Mouse (Mus musculus): ENCODE measurements around the gene Rtp3. TPM values are rescaled to one million over a fixed set of nuclear protein-coding genes. Genes with fewer than 3 reads are reported as not detected.

Rtp3 gene
- polyA plus RNA-seq, 1 experiment from 2014 or later: not detected

GRCm38 (mm10) chr9:110993281-110993709, 2.9 kb upstream of the Rtp3 start:
- Histone ChIP-seq H3K27me3 (ENCODE audit: control insufficient read depth, insufficient read depth, low read length) (no peaks in the 10 kb centered on the region), H3K9ac (ENCODE audit: low read length) (no peak overlapping the region), H3K4me2 (ENCODE audit: low read length) (no peak overlapping the region), H3K27ac (replicated peaks in 1 of 2; ENCODE audit: control insufficient read depth in 1 of 2, insufficient read depth in 1 of 2, low read depth in 2 of 2, low read length in 2 of 2) (no peak overlapping the region), H3K4me1 (ENCODE audit: control insufficient read depth in 2 of 2, insufficient read depth in 2 of 2, low read length in 2 of 2) (peaks cover 0 to 2% of the 10 kb centered on the region in 2 experiments; a peak in 1 of 4 replicates), H3K36me3 (ENCODE audit: control insufficient read depth, insufficient read depth, low read length) (no peaks in the 10 kb centered on the region), H3K9me3 (ENCODE audit: control insufficient read depth, low read length) (no peaks in the 10 kb centered on the region), H3K4me3 (ENCODE audit: control insufficient read depth in 1 of 2, insufficient read depth in 1 of 2, low read depth in 1 of 2, low read length in 2 of 2) (no peak overlapping the region)
- WGBS: 41% methylated on average over 3 of the region's 3 CpGs
- ATAC-seq (ENCODE audit: insufficient number of reproducible peaks, insufficient read depth, low FRiP score, low read depth): no peak

DNA sequence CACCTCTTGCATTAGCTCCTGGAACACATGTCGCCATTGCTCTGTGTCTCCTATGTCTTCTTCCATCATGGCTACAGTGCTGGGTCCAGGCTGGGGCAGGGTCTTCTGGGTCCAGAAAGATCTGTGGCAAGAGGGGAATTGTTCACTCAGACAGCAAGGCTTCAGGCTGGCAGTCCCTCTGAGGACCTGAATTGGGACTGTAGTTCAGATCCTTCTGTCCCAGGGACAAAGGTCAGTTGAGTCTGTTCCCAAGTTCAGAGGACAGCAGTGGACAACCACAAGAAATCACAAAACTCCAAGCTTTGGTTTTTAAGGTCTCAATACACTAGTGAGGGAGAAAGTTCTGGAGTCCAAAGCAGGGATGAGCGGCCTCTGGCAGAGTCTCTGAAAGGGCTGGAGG, 840 bp downstream of the Rtp3 start:
- no peak for ATAC-seq (ENCODE audit: insufficient number of reproducible peaks, insufficient read depth, low FRiP score, low read depth)
- H3K4me2 ChIP-seq (ENCODE audit: low read length): no peak overlapping the region
- H3K27ac ChIP-seq (replicated peaks in 1 of 2; ENCODE audit: control insufficient read depth in 1 of 2, insufficient read depth in 1 of 2, low read depth in 2 of 2, low read length in 2 of 2): no peak overlapping the region
- no peaks in the 10 kb centered on the region for H3K36me3 ChIP-seq (ENCODE audit: control insufficient read depth, insufficient read depth, low read length)
- no peaks in the 10 kb centered on the region for H3K9me3 ChIP-seq (ENCODE audit: control insufficient read depth, low read length)
- no peaks in the 10 kb centered on the region; a peak in 1 of 4 replicates for H3K4me1 ChIP-seq (ENCODE audit: control insufficient read depth in 2 of 2, insufficient read depth in 2 of 2, low read length in 2 of 2)
- H3K27me3 ChIP-seq (ENCODE audit: control insufficient read depth, insufficient read depth, low read length): no peaks in the 10 kb centered on the region
- 89% methylated on average over 2 of the region's 2 CpGs for WGBS
- H3K9ac ChIP-seq (ENCODE audit: low read length): no peak overlapping the region
- H3K4me3 ChIP-seq (ENCODE audit: control insufficient read depth in 1 of 2, insufficient read depth in 1 of 2, low read depth in 1 of 2, low read length in 2 of 2): no peak overlapping the region

DNA sequence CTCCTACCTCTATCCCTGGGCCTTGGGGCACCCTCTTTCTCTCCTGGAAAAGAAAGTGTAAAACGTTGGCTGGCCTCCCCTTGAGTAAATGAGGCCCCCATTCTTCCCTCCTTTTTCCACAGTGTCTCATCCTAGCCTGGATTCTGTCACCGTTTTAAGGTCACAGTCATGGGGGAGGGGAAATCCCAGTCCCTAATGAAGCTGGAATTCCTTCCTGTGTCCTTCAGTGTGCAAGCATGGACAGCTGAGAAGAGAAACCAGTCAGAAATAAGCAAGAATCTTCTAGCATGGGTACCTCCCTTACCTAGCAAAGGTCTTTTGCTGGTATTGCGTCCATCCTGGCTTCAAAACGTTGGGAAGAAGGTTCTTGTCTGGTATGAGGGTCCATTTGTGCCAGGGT, 1.2 kb downstream of the Rtp3 start:
- H3K27me3 ChIP-seq (ENCODE audit: control insufficient read depth, insufficient read depth, low read length): no peaks in the 10 kb centered on the region
- H3K9me3 ChIP-seq (ENCODE audit: control insufficient read depth, low read length): no peaks in the 10 kb centered on the region
- H3K4me2 ChIP-seq (ENCODE audit: low read length): no peak overlapping the region
- no peak overlapping the region for H3K9ac ChIP-seq (ENCODE audit: low read length)
- 44% methylated on average over 4 of the region's 4 CpGs for WGBS
- no peaks in the 10 kb centered on the region for H3K36me3 ChIP-seq (ENCODE audit: control insufficient read depth, insufficient read depth, low read length)
- H3K4me3 ChIP-seq (ENCODE audit: control insufficient read depth in 1 of 2, insufficient read depth in 1 of 2, low read depth in 1 of 2, low read length in 2 of 2): no peak overlapping the region
- no peak overlapping the region for H3K27ac ChIP-seq (replicated peaks in 1 of 2; ENCODE audit: control insufficient read depth in 1 of 2, insufficient read depth in 1 of 2, low read depth in 2 of 2, low read length in 2 of 2)
- no peak for ATAC-seq (ENCODE audit: insufficient number of reproducible peaks, insufficient read depth, low FRiP score, low read depth)
- H3K4me1 ChIP-seq (ENCODE audit: control insufficient read depth in 2 of 2, insufficient read depth in 2 of 2, low read length in 2 of 2): no peaks in the 10 kb centered on the region; a peak in 1 of 4 replicates

DNA sequence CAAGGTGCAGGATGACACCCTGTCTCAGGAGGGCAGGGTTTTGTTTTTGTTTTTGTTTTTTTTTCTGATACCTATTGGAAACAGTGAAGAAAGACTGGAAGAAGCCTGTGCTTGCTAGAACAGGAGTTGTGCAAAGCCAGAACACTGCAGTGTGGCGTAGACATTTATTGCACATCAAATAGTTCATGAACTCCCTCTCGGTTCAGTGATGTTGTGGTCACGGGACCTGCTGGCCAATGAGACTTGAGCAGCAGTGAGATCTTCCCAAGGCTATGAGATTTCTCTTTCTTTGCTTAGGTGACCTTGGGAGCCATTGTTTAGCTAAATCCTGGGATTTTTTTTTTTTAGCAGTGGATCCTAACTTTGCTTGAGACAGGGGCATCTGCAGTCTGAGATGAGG, 2.3 kb downstream of the Rtp3 start:
- Histone ChIP-seq H3K27ac (replicated peaks in 1 of 2; ENCODE audit: control insufficient read depth in 1 of 2, insufficient read depth in 1 of 2, low read depth in 2 of 2, low read length in 2 of 2) (no peak overlapping the region), H3K4me1 (ENCODE audit: control insufficient read depth in 2 of 2, insufficient read depth in 2 of 2, low read length in 2 of 2) (no peaks in the 10 kb centered on the region; a peak in 1 of 4 replicates), H3K9ac (ENCODE audit: low read length) (no peak overlapping the region), H3K4me2 (ENCODE audit: low read length) (no peak overlapping the region), H3K9me3 (ENCODE audit: control insufficient read depth, low read length) (no peaks in the 10 kb centered on the region), H3K27me3 (ENCODE audit: control insufficient read depth, insufficient read depth, low read length) (no peaks in the 10 kb centered on the region), H3K4me3 (ENCODE audit: control insufficient read depth in 1 of 2, insufficient read depth in 1 of 2, low read depth in 1 of 2, low read length in 2 of 2) (no peak overlapping the region), H3K36me3 (ENCODE audit: control insufficient read depth, insufficient read depth, low read length) (no peaks in the 10 kb centered on the region)
- ATAC-seq (ENCODE audit: insufficient number of reproducible peaks, insufficient read depth, low FRiP score, low read depth): no peak
- WGBS: 79% methylated on average over 3 of the region's 3 CpGs

DNA sequence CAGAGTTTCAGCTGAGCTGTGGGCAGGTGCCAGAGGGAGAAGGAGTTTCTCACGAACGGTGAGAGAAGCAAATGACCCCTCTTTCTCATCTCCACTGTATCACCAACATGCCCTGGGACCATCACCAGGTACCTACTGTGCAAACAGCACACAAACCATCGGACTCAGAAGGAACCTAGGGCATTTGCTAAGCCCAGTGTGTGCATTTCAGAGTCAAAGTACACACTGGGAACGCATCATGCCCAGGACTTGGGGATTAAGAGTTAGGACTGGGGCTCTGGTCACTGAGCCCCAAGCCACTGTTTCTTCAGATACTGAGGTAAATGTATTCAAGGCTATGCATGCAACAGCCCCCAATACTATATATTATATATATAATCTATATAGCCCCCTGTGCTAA, 3.1 kb downstream of the Rtp3 start:
- WGBS: 76% methylated on average over 4 of the region's 4 CpGs
- no peaks in the 10 kb centered on the region; a peak in 1 of 4 replicates for H3K4me1 ChIP-seq (ENCODE audit: control insufficient read depth in 2 of 2, insufficient read depth in 2 of 2, low read length in 2 of 2)
- H3K27me3 ChIP-seq (ENCODE audit: control insufficient read depth, insufficient read depth, low read length): no peaks in the 10 kb centered on the region
- no peak overlapping the region for H3K4me3 ChIP-seq (ENCODE audit: control insufficient read depth in 1 of 2, insufficient read depth in 1 of 2, low read depth in 1 of 2, low read length in 2 of 2)
- H3K9ac ChIP-seq (ENCODE audit: low read length): no peak overlapping the region
- no peaks in the 10 kb centered on the region for H3K9me3 ChIP-seq (ENCODE audit: control insufficient read depth, low read length)
- no peaks in the 10 kb centered on the region for H3K36me3 ChIP-seq (ENCODE audit: control insufficient read depth, insufficient read depth, low read length)
- H3K4me2 ChIP-seq (ENCODE audit: low read length): no peak overlapping the region
- H3K27ac ChIP-seq (replicated peaks in 1 of 2; ENCODE audit: control insufficient read depth in 1 of 2, insufficient read depth in 1 of 2, low read depth in 2 of 2, low read length in 2 of 2): no peak overlapping the region
- no peak for ATAC-seq (ENCODE audit: insufficient number of reproducible peaks, insufficient read depth, low FRiP score, low read depth)

DNA sequence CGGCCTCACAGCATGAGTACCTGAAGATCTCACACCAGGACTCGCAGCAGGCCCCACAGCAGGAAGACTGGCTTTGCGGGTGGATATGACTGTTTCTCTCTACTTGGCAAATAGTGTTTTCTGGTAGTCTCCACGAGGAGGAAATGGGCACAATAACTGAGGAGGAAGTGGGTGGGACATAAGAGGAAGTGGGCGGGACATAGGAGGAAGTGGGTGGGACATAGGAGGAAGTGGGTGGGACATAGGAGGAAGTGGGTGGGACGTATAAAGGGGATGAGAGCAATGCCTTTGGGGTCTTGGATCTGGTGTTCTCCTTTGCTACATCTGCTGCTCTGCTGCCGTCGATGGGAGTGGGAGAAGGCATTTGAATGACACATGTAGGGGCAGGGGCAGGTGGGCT, 4.4 kb downstream of the Rtp3 start:
- Histone ChIP-seq H3K27ac (replicated peaks in 1 of 2; ENCODE audit: control insufficient read depth in 1 of 2, insufficient read depth in 1 of 2, low read depth in 2 of 2, low read length in 2 of 2) (no peak overlapping the region), H3K36me3 (ENCODE audit: control insufficient read depth, insufficient read depth, low read length) (no peaks in the 10 kb centered on the region), H3K4me2 (ENCODE audit: low read length) (no peak overlapping the region), H3K9ac (ENCODE audit: low read length) (no peak overlapping the region), H3K27me3 (ENCODE audit: control insufficient read depth, insufficient read depth, low read length) (no peaks in the 10 kb centered on the region), H3K4me3 (ENCODE audit: control insufficient read depth in 1 of 2, insufficient read depth in 1 of 2, low read depth in 1 of 2, low read length in 2 of 2) (no peak overlapping the region), H3K9me3 (ENCODE audit: control insufficient read depth, low read length) (no peaks in the 10 kb centered on the region), H3K4me1 (ENCODE audit: control insufficient read depth in 2 of 2, insufficient read depth in 2 of 2, low read length in 2 of 2) (no peaks in the 10 kb centered on the region; a peak in 1 of 4 replicates)
- ATAC-seq (ENCODE audit: insufficient number of reproducible peaks, insufficient read depth, low FRiP score, low read depth): no peak
- 86% methylated on average over 8 of the region's 8 CpGs for WGBS

DNA sequence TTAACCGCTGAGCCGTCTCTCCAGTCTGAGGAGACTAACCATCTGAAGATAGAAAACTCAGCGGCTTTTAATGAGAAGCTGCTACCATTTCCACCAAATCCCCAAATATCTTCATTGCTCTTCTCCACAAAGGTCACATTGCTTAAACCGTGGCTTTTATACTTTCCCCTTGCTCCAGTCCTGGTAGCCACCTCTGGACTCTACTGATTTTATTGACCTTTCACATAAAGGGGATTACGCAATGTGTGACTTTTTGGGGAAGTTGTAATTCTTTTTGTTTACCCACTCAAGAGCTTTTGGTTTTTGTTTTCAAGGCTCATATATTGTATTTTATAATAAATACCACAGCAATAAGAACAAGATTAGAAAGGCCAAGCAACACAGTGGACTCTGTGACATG, 4.8 kb downstream of the Rtp3 start:
- Histone ChIP-seq H3K4me1 (ENCODE audit: control insufficient read depth in 2 of 2, insufficient read depth in 2 of 2, low read length in 2 of 2) (no peaks in the 10 kb centered on the region; a peak in 1 of 4 replicates), H3K27me3 (ENCODE audit: control insufficient read depth, insufficient read depth, low read length) (no peaks in the 10 kb centered on the region), H3K27ac (replicated peaks in 1 of 2; ENCODE audit: control insufficient read depth in 1 of 2, insufficient read depth in 1 of 2, low read depth in 2 of 2, low read length in 2 of 2) (no peak overlapping the region), H3K4me3 (ENCODE audit: control insufficient read depth in 1 of 2, insufficient read depth in 1 of 2, low read depth in 1 of 2, low read length in 2 of 2) (no peak overlapping the region), H3K36me3 (ENCODE audit: control insufficient read depth, insufficient read depth, low read length) (no peaks in the 10 kb centered on the region), H3K9ac (ENCODE audit: low read length) (no peak overlapping the region), H3K9me3 (ENCODE audit: control insufficient read depth, low read length) (no peaks in the 10 kb centered on the region), H3K4me2 (ENCODE audit: low read length) (no peak overlapping the region)
- 90% methylated on average over 5 of the region's 5 CpGs for WGBS
- no peak for ATAC-seq (ENCODE audit: insufficient number of reproducible peaks, insufficient read depth, low FRiP score, low read depth)

DNA sequence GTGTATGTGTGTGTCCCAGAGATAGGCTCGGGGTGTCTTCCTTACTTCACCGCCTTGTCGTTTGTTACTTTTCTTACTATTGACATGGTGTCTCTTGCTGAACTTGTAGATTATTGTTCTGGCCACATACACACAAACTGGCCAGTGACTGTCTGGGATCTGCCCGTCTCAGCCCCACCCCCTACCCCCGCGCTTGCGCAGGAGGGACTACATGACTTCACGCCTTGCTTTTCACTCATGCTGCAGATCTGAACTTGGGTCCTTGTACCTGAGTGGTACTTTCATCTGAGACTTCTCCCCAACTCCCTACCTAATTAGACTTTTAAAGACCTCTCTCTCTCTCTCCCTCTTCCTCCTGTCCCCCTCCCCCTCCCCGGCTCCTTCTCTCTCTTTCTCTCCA, 6.3 kb downstream of the Rtp3 start:
- Histone ChIP-seq H3K4me1 (ENCODE audit: control insufficient read depth in 2 of 2, insufficient read depth in 2 of 2, low read length in 2 of 2) (no peaks in the 10 kb centered on the region; a peak in 1 of 4 replicates), H3K4me2 (ENCODE audit: low read length) (no peak overlapping the region), H3K9me3 (ENCODE audit: control insufficient read depth, low read length) (no peaks in the 10 kb centered on the region), H3K4me3 (ENCODE audit: control insufficient read depth in 1 of 2, insufficient read depth in 1 of 2, low read depth in 1 of 2, low read length in 2 of 2) (no peak overlapping the region), H3K27ac (replicated peaks in 1 of 2; ENCODE audit: control insufficient read depth in 1 of 2, insufficient read depth in 1 of 2, low read depth in 2 of 2, low read length in 2 of 2) (no peak overlapping the region), H3K9ac (ENCODE audit: low read length) (no peak overlapping the region), H3K36me3 (ENCODE audit: control insufficient read depth, insufficient read depth, low read length) (no peaks in the 10 kb centered on the region), H3K27me3 (ENCODE audit: control insufficient read depth, insufficient read depth, low read length) (no peaks in the 10 kb centered on the region)
- 93% methylated on average over 9 of the region's 9 CpGs for WGBS
- no peak for ATAC-seq (ENCODE audit: insufficient number of reproducible peaks, insufficient read depth, low FRiP score, low read depth)
